Mouse (Mus musculus): ENCODE results near the gene Ppp1r27. TPM values are rescaled to one million over a fixed set of nuclear protein-coding genes. Genes with fewer than 3 reads are reported as not detected.

Ppp1r27 gene
- polyA plus RNA-seq, 1 experiment from 2014 or later: not detected

- Histone ChIP-seq H3K27me3 (ENCODE audit: control insufficient read depth, insufficient read depth, low read length) (no peaks in the 10 kb centered on the region), H3K36me3 (ENCODE audit: control insufficient read depth, insufficient read depth, low read length) (peaks cover 7% of the 10 kb centered on the region; the same call in 1 of the 2 replicates), H3K9me3 (ENCODE audit: control insufficient read depth, low read length) (no peaks in the 10 kb centered on the region), H3K4me1 (replicated peaks; ENCODE audit: control insufficient read depth, insufficient read depth, low read length) (no peaks in the 10 kb centered on the region), H3K4me2 (ENCODE audit: low read depth, low read length, severe bottlenecking) (no peak overlapping the region), H3K9ac (ENCODE audit: low read length) (no peak overlapping the region), H3K27ac (ENCODE audit: low read depth, low read length) (no peak overlapping the region), H3K4me3 (ENCODE audit: low read depth, low read length) (no peak overlapping the region)
- ATAC-seq (replicated peaks; ENCODE audit: low FRiP score) (no peak), DNase-seq (ENCODE audit: low spot score) (no peak)
- 84% methylated on average over 2 of the region's 2 CpGs for WGBS
These were observed 4.3 kb upstream of the Ppp1r27 start for GRCm38 (mm10) chr11:120555260-120555659.

- Histone ChIP-seq H3K9me3 (ENCODE audit: control insufficient read depth, low read length) (no peaks in the 10 kb centered on the region), H3K4me2 (ENCODE audit: low read depth, low read length, severe bottlenecking) (no peak overlapping the region), H3K4me3 (ENCODE audit: low read depth, low read length) (no peak overlapping the region), H3K27me3 (ENCODE audit: control insufficient read depth, insufficient read depth, low read length) (no peaks in the 10 kb centered on the region), H3K36me3 (ENCODE audit: control insufficient read depth, insufficient read depth, low read length) (peaks cover 3% of the 10 kb centered on the region; the same call in 1 of the 2 replicates), H3K4me1 (replicated peaks; ENCODE audit: control insufficient read depth, insufficient read depth, low read length) (peaks cover 3% of the 10 kb centered on the region; the same call in 1 of the 2 replicates), H3K9ac (ENCODE audit: low read length) (no peak overlapping the region), H3K27ac (ENCODE audit: low read depth, low read length) (no peak overlapping the region)
- 86% methylated on average over 7 of the region's 7 CpGs for WGBS
- DNase-seq (ENCODE audit: low spot score) (no peak), ATAC-seq (replicated peaks; ENCODE audit: low FRiP score) (no peak)
These were observed 3.9 kb upstream of the Ppp1r27 start for GRCm38 (mm10) chr11:120554834-120555233.

- H3K4me3 ChIP-seq (ENCODE audit: low read depth, low read length): no peak overlapping the region
- no peak overlapping the region for H3K4me2 ChIP-seq (ENCODE audit: low read depth, low read length, severe bottlenecking)
- ATAC-seq (replicated peaks; ENCODE audit: low FRiP score) (no peak), DNase-seq (ENCODE audit: low spot score) (no peak)
- no peaks in the 10 kb centered on the region for H3K36me3 ChIP-seq (ENCODE audit: control insufficient read depth, insufficient read depth, low read length)
- H3K9ac ChIP-seq (ENCODE audit: low read length): no peak overlapping the region
- no peak overlapping the region for H3K27ac ChIP-seq (ENCODE audit: low read depth, low read length)
- no peaks in the 10 kb centered on the region for H3K9me3 ChIP-seq (ENCODE audit: control insufficient read depth, low read length)
- peaks cover 3% of the 10 kb centered on the region; the same call in 1 of the 2 replicates for H3K4me1 ChIP-seq (replicated peaks; ENCODE audit: control insufficient read depth, insufficient read depth, low read length)
- WGBS: 84% methylated on average over 5 of the region's 5 CpGs
- H3K27me3 ChIP-seq (ENCODE audit: control insufficient read depth, insufficient read depth, low read length): no peaks in the 10 kb centered on the region
These were observed 1.8 kb upstream of the Ppp1r27 start for GRCm38 (mm10) chr11:120552736-120553135.

GRCm38 (mm10) chr11:120549986-120550809 lies 734 bp downstream of the Ppp1r27 start:
- Histone ChIP-seq H3K27me3 (ENCODE audit: control insufficient read depth, insufficient read depth, low read length) (no peaks in the 10 kb centered on the region), H3K4me3 (ENCODE audit: low read depth, low read length) (peak overlapping the region; percentile 86), H3K27ac (ENCODE audit: low read depth, low read length) (no peak overlapping the region), H3K9ac (ENCODE audit: low read length) (peak overlapping the region; percentile 82), H3K4me1 (replicated peaks; ENCODE audit: control insufficient read depth, insufficient read depth, low read length) (peaks cover 3% of the 10 kb centered on the region; the same call in 1 of the 2 replicates), H3K36me3 (ENCODE audit: control insufficient read depth, insufficient read depth, low read length) (no peaks in the 10 kb centered on the region), H3K4me2 (ENCODE audit: low read depth, low read length, severe bottlenecking) (peak overlapping the region; percentile 72), H3K9me3 (ENCODE audit: control insufficient read depth, low read length) (no peaks in the 10 kb centered on the region)
- DNase-seq (ENCODE audit: low spot score) (no peak), ATAC-seq (replicated peaks; ENCODE audit: low FRiP score) (peak; percentile 40)
- 75% methylated on average over 11 of the region's 11 CpGs for WGBS

- Histone ChIP-seq H3K9ac (ENCODE audit: low read length) (peak within 1 kb of the TSS; percentile 82), H3K27me3 (ENCODE audit: control insufficient read depth, insufficient read depth, low read length) (no peaks in the 10 kb centered on the region), H3K36me3 (ENCODE audit: control insufficient read depth, insufficient read depth, low read length) (peaks cover 2% of the 10 kb centered on the region; the same call in 1 of the 2 replicates), H3K4me2 (ENCODE audit: low read depth, low read length, severe bottlenecking) (peak within 1 kb of the TSS; percentile 72), H3K4me1 (replicated peaks; ENCODE audit: control insufficient read depth, insufficient read depth, low read length) (peaks cover 3% of the 10 kb centered on the region; the same call in 1 of the 2 replicates), H3K4me3 (ENCODE audit: low read depth, low read length) (peak within 1 kb of the TSS; percentile 86), H3K27ac (ENCODE audit: low read depth, low read length) (peak within 1 kb of the TSS; percentile 58), H3K9me3 (ENCODE audit: control insufficient read depth, low read length) (no peaks in the 10 kb centered on the region)
- DNase-seq (ENCODE audit: low spot score) (peak; percentile 95), ATAC-seq (replicated peaks; ENCODE audit: low FRiP score) (peak; percentile 91)
- under 1% methylated on average over 75 of the region's 87 CpGs for whole genome bisulfite sequencing
These were observed 1.6 kb downstream of the Ppp1r27 start, which contains the start of gene Mcrip1 for GRCm38 (mm10) chr11:120549168-120549945. Mcrip1 (minus strand) TSS chr11:120549727.

GRCm38 (mm10) chr11:120548786-120549167 lies 2.2 kb downstream of the Ppp1r27 start:
- H3K27me3 ChIP-seq (ENCODE audit: control insufficient read depth, insufficient read depth, low read length): no peaks in the 10 kb centered on the region
- ATAC-seq (replicated peaks; ENCODE audit: low FRiP score) (no peak), DNase-seq (ENCODE audit: low spot score) (no peak)
- H3K36me3 ChIP-seq (ENCODE audit: control insufficient read depth, insufficient read depth, low read length): peaks cover 2% of the 10 kb centered on the region; the same call in 1 of the 2 replicates
- peak overlapping the region; percentile 58 for H3K27ac ChIP-seq (ENCODE audit: low read depth, low read length)
- 32% methylated on average over 7 of the region's 7 CpGs for WGBS
- H3K9me3 ChIP-seq (ENCODE audit: control insufficient read depth, low read length): no peaks in the 10 kb centered on the region
- H3K4me1 ChIP-seq (replicated peaks; ENCODE audit: control insufficient read depth, insufficient read depth, low read length): peaks cover 3% of the 10 kb centered on the region; the same call in 1 of the 2 replicates
- H3K4me2 ChIP-seq (ENCODE audit: low read depth, low read length, severe bottlenecking): peak overlapping the region; percentile 72
- H3K4me3 ChIP-seq (ENCODE audit: low read depth, low read length): peak overlapping the region; percentile 86
- peak overlapping the region; percentile 82 for H3K9ac ChIP-seq (ENCODE audit: low read length)

GRCm38 (mm10) chr11:120548214-120548613 lies 2.7 kb downstream of the Ppp1r27 start:
- peak overlapping the region; percentile 72; the same call in 1 of the 2 replicates for H3K4me2 ChIP-seq (ENCODE audit: low read depth, low read length, severe bottlenecking)
- no peaks in the 10 kb centered on the region for H3K27me3 ChIP-seq (ENCODE audit: control insufficient read depth, insufficient read depth, low read length)
- H3K4me1 ChIP-seq (replicated peaks; ENCODE audit: control insufficient read depth, insufficient read depth, low read length): peaks cover 3% of the 10 kb centered on the region; the same call in 1 of the 2 replicates
- H3K9ac ChIP-seq (ENCODE audit: low read length): peak overlapping the region; percentile 82; the same call in 1 of the 2 replicates
- WGBS: 95% methylated on average over 3 of the region's 3 CpGs
- no peak for DNase-seq (ENCODE audit: low spot score)
- H3K9me3 ChIP-seq (ENCODE audit: control insufficient read depth, low read length): no peaks in the 10 kb centered on the region
- peaks cover 7% of the 10 kb centered on the region; the same call in 1 of the 2 replicates for H3K36me3 ChIP-seq (ENCODE audit: control insufficient read depth, insufficient read depth, low read length)
- H3K4me3 ChIP-seq (ENCODE audit: low read depth, low read length): peak overlapping the region; percentile 86; the same call in 1 of the 2 replicates
- H3K27ac ChIP-seq (ENCODE audit: low read depth, low read length): no peak overlapping the region
- ATAC-seq (replicated peaks; ENCODE audit: low FRiP score): no peak

- Histone ChIP-seq H3K9ac (ENCODE audit: low read length) (no peak overlapping the region), H3K9me3 (ENCODE audit: control insufficient read depth, low read length) (no peaks in the 10 kb centered on the region), H3K27ac (ENCODE audit: low read depth, low read length) (no peak overlapping the region), H3K4me3 (ENCODE audit: low read depth, low read length) (no peak overlapping the region), H3K27me3 (ENCODE audit: control insufficient read depth, insufficient read depth, low read length) (no peaks in the 10 kb centered on the region), H3K4me2 (ENCODE audit: low read depth, low read length, severe bottlenecking) (no peak overlapping the region), H3K36me3 (ENCODE audit: control insufficient read depth, insufficient read depth, low read length) (peaks cover 11% of the 10 kb centered on the region; the same call in 1 of the 2 replicates), H3K4me1 (replicated peaks; ENCODE audit: control insufficient read depth, insufficient read depth, low read length) (peaks cover 3% of the 10 kb centered on the region; the same call in 1 of the 2 replicates)
- ATAC-seq (replicated peaks; ENCODE audit: low FRiP score) (no peak), DNase-seq (ENCODE audit: low spot score) (no peak)
- WGBS: 77% methylated on average over 2 of the region's 2 CpGs
These were observed 3.5 kb downstream of the Ppp1r27 start for GRCm38 (mm10) chr11:120547469-120547868.
